Mouse (Mus musculus): Measurements from ENCODE around the gene Cts8.

Gene Cts8

DNA sequence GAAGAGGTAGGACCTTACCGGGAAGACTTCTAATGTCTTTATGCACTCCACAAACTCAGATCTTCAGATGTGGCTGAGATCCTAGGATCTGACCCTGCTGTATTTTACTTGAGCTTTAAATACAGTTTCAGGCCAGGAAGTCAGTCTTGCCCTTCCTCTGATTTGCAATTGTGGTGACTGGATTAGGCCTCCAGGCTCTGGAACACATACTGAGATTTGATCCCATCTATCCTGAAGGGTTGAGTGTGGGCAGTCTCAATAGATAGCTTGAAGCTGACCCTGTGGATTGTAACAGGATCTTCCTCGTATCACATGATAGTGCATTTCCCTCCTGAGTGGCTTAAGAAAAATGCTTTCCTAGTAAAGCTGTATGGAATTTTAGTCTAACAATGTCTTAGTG lies at the start of gene Cts8:
Gene Cts8, minus strand, starts transcription at position 101 of the 400 bp plus-strand sequence.
- no peak for DNase-seq (ENCODE audit: low read depth, low spot score)

DNA sequence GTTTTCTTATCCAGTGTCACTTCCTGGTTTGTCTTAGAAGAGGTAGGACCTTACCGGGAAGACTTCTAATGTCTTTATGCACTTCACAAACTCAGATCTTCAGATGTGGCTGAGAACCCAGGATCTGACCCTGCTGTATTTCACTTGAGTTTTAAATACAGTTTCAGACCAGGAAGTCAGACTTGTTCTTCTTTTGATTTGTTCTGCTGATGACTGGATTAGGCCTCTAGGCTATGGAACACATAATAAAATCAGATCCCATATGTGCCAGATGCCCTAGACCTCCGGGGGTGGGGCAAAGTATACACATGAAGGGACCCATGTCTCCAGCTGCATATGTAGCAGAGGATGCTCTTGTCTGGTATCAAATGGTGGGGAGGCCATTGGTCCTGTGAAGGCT lies 33.6 kb upstream of the Cts8 start, which contains the start of gene Gm49398:
Gene Gm49398, minus strand, starts transcription at position 101 of the 400 bp plus-strand sequence.
- DNase-seq (ENCODE audit: low read depth, low spot score) = no peak

DNA sequence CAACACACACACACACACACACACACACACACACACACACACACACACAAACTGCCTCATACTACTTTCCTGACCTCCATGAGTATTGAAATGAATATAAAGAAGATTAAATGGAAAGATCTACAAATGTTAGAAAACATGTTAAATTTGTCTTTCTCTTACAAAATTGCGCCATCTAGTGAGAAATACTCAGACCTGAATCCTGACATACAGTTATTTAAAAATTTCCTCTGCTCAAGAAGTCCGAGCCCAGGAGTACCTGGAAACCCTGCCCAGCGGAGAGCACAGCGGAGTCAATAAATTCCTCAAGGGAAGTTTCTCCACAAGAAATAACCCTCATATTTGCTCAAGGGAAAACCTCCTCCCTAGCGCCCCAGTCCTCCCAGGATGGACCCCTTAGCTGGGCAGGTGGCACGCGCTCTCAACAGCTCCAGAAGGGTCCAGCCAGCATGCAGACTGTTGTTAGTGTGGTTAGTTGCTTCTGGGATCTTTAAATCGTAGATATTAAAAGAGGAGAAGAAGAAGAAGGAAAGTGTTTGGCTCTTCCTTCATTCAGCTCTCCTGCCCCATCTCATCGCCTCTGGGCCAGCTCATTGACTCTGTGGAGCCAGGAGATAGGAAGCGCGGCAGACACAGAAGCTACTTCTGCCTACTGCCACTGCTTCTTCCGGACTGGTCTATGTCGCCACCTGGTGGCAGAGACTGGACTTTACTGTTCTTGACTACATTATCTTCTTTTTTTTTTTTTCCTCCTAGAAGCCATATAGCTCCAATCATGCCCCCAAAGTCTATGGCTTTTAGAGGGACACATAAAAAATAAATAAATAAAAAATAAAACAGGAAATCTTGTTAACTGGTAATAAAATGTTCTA lies 13.8 kb downstream of the Cts8 start:
- peak; percentile 75 for DNase-seq (ENCODE audit: low read depth, low spot score)

DNA sequence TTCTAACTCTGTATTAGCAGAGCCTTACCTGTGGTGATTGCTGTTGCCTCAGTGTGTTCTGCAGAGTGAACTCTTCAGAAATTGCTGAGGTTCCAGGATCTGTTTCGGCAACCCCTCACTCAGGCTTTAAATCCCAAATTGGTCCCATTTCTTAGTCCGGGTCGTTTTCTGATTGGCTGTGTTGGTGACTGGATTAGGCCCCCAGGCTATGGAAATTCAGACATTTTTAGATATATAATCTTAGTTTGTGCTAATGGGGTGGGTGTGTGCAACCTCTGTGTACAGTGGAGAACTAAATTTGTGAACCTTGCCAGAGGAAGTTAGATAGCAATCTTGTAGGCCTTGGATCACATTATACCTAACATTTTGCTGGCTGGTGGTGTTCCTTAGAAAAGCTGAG lies 51.8 kb downstream of the Cts8 start, which contains the start of gene Cts6:
Gene Cts6, minus strand, starts transcription at position 101 of the 400 bp plus-strand sequence.
- DNase-seq (ENCODE audit: low read depth, low spot score) = no peak

Data from 3T3-L1 (cell line).